Mouse (Mus musculus) midbrain, postnatal 0 days (tissue): ENCODE measurements around the gene Hoxa13. TPM values are rescaled to one million over a fixed set of nuclear protein-coding genes. Genes with fewer than 3 reads are reported as not detected.

Experiments
- ATAC-seq: fragments of 200-750 bp; cut with Nextera tagmentation; 2 replicates; pipeline ENCODE4 v1.8.0; 2017; ENCODE audit warnings: moderate number of reproducible peaks, mild to moderate bottlenecking, moderate TSS enrichment, moderate library complexity; ENCODE audit not compliant: low FRiP score
- DNase-seq: peaks from one replicate; pipeline ENCODE4 v3.0.0-alpha.2; 2015; ENCODE audit warnings: low spot score
- H3K27ac ChIP-seq: fragments of 300-500 bp; sonication (generic); 2 replicates; pipeline ENCODE4 v1.5.1; 2014; ENCODE audit warnings: low read depth, mild to moderate bottlenecking, low read length, mixed read lengths
- H3K27me3 ChIP-seq: fragments of 300-500 bp; sonication (generic); 2 replicates; pipeline ENCODE4 v1.6.1; 2014; ENCODE audit warnings: low read length, control low read depth, mixed read lengths; ENCODE audit not compliant: insufficient read depth
- H3K36me3 ChIP-seq: fragments of 300-500 bp; sonication (generic); 2 replicates; pipeline ENCODE4 v1.6.1; 2014; ENCODE audit warnings: low read length, control low read depth, mixed read lengths; ENCODE audit not compliant: insufficient read depth
- H3K4me1 ChIP-seq: fragments of 300-500 bp; sonication (generic); 2 replicates; pipeline ENCODE4 v1.6.1; 2014; ENCODE audit warnings: mild to moderate bottlenecking, control low read depth, antibody characterized with exemption, low read length, mixed read lengths; ENCODE audit not compliant: insufficient read depth
- H3K4me2 ChIP-seq: fragments of 300-500 bp; sonication (generic); 2 replicates; pipeline ENCODE4 v1.6.1; 2014; ENCODE audit warnings: low read depth, mild to moderate bottlenecking, low read length, mixed read lengths; ENCODE audit not compliant: poor library complexity, severe bottlenecking
- H3K4me3 ChIP-seq: fragments of 300-500 bp; sonication (generic); 2 replicates; pipeline ENCODE4 v1.5.1; 2014; ENCODE audit warnings: low read depth, mild to moderate bottlenecking, low read length, moderate library complexity
- H3K9ac ChIP-seq: fragments of 300-500 bp; sonication (generic); replicated peaks from 2 replicates; pipeline ENCODE4 v1.6.1; 2014; ENCODE audit warnings: mild to moderate bottlenecking, low read length, moderate library complexity, mixed read lengths; ENCODE audit not compliant: poor library complexity, severe bottlenecking
- H3K9me3 ChIP-seq: fragments of 300-500 bp; sonication (generic); 2 replicates; pipeline ENCODE4 v1.6.1; 2016; ENCODE audit warnings: low read length, control low read depth
- CTCF ChIP-seq: IDR thresholded peaks from 2 replicates; pipeline ENCODE4 v1.5.1; 2016; ENCODE audit warnings: antibody characterized with exemption, mild to moderate bottlenecking
- WGBS: fragments of 180-500 bp; shearing (Covaris S2); extraction: QIAGEN DNeasy Blood & Tissue Kit; methylation state at CpG from one replicate; pipeline ENCODE4 v1.1.7; 2014; 5-methylcytosine and 5-hydroxymethylcytosine counted together
- polyA plus RNA-seq: library from polyadenylated mRNA; unstranded; fragments of >200 nt; fragmentation: Nextera tagmentation; extraction: Ambion mirVana; gene quantifications from 2 replicates; pipeline ENCODE4 v1.2.1, GENCODE M21; 2015
- total RNA-seq: library from RNA; depleted of rRNA; stranded (reverse); fragments of >200 nt; gene quantifications from 2 replicates; pipeline ENCODE4 v1.2.3, GENCODE M21; 2014

Hoxa13 gene
- total and polyA plus RNA-seq, 2 experiments from 2014 or later, result not detected

- no peak overlapping the region for H3K27ac ChIP-seq
- WGBS, result 78% methylated on average over 12 of the region's 12 CpGs
- H3K4me2 ChIP-seq, result no peak overlapping the region
- H3K27me3 ChIP-seq, result peaks cover 44% of the 10 kb centered on the region
- DNase-seq (no peak), ATAC-seq (no peak)
- H3K4me1 ChIP-seq, result no peaks in the 10 kb centered on the region
- H3K4me3 ChIP-seq, result no peak overlapping the region
- no peak for TF ChIP-seq CTCF
- no peaks in the 10 kb centered on the region for H3K36me3 ChIP-seq
- no peak overlapping the region for H3K9ac ChIP-seq
- no peaks in the 10 kb centered on the region for H3K9me3 ChIP-seq
Observed at GRCm38 (mm10) chr6:52281084-52281483, 20.4 kb upstream of the Hoxa13 start.

- Histone ChIP-seq H3K4me2 (no peak overlapping the region), H3K9ac (no peak overlapping the region), H3K9me3 (no peaks in the 10 kb centered on the region), H3K27ac (no peak overlapping the region), H3K4me3 (no peak overlapping the region), H3K27me3 (peaks cover 65% of the 10 kb centered on the region), H3K36me3 (no peaks in the 10 kb centered on the region), H3K4me1 (no peaks in the 10 kb centered on the region)
- no peak for TF ChIP-seq CTCF
- WGBS, result 10% methylated on average over 5 of the region's 5 CpGs
- ATAC-seq (no peak), DNase-seq (no peak)
Observed at GRCm38 (mm10) chr6:52276920-52277319, 16.2 kb upstream of the Hoxa13 start.

- WGBS, result 1% methylated on average over 6 of the region's 6 CpGs
- Histone ChIP-seq H3K4me2 (no peak overlapping the region), H3K36me3 (no peaks in the 10 kb centered on the region), H3K9me3 (no peaks in the 10 kb centered on the region), H3K4me3 (no peak overlapping the region), H3K9ac (no peak overlapping the region), H3K27ac (no peak overlapping the region), H3K27me3 (peaks cover 69% of the 10 kb centered on the region), H3K4me1 (no peaks in the 10 kb centered on the region)
- TF ChIP-seq CTCF, result no peak
- no peak for ATAC-seq
- no peak for DNase-seq
Observed at GRCm38 (mm10) chr6:52276382-52276781, 15.7 kb upstream of the Hoxa13 start.

- 6% methylated on average over 8 of the region's 8 CpGs for WGBS
Observed at GRCm38 (mm10) chr6:52275563-52276280, 15.0 kb upstream of the Hoxa13 start.

GRCm38 (mm10) chr6:52274576-52274975 lies 13.9 kb upstream of the Hoxa13 start:
- Histone ChIP-seq H3K4me2 (no peak overlapping the region), H3K27me3 (peaks cover 81% of the 10 kb centered on the region), H3K4me1 (no peaks in the 10 kb centered on the region; the same call in 1 of the 2 replicates), H3K36me3 (no peaks in the 10 kb centered on the region), H3K9ac (no peak overlapping the region), H3K27ac (no peak overlapping the region), H3K4me3 (no peak overlapping the region), H3K9me3 (no peaks in the 10 kb centered on the region)
- DNase-seq, result no peak
- no peak for ATAC-seq
- no peak for TF ChIP-seq CTCF
- WGBS, result 1% methylated on average over 11 of the region's 11 CpGs

More at GRCm38 (mm10) chr6:52275563-52276280, 15.0 kb upstream of the Hoxa13 start:
- Histone ChIP-seq H3K27ac (no peak overlapping the region), H3K36me3 (no peaks in the 10 kb centered on the region), H3K9ac (no peak overlapping the region), H3K4me2 (no peak overlapping the region), H3K27me3 (peaks cover 71% of the 10 kb centered on the region), H3K4me1 (no peaks in the 10 kb centered on the region; the same call in 1 of the 2 replicates), H3K9me3 (no peaks in the 10 kb centered on the region), H3K4me3 (no peak overlapping the region)
- no peak for TF ChIP-seq CTCF
- ATAC-seq (no peak), DNase-seq (no peak)

GRCm38 (mm10) chr6:52273656-52274280 lies 13.1 kb upstream of the Hoxa13 start:
- DNase-seq, result no peak
- Histone ChIP-seq H3K9ac (no peak overlapping the region), H3K4me3 (no peak overlapping the region), H3K27me3 (peaks cover 87% of the 10 kb centered on the region), H3K4me2 (no peak overlapping the region), H3K9me3 (no peaks in the 10 kb centered on the region), H3K4me1 (no peaks in the 10 kb centered on the region; the same call in 1 of the 2 replicates), H3K36me3 (no peaks in the 10 kb centered on the region), H3K27ac (no peak overlapping the region)
- no peak for TF ChIP-seq CTCF
- no peak for ATAC-seq
- under 1% methylated on average over 22 of the region's 22 CpGs for WGBS
